Mouse (Mus musculus) lung, postnatal 36 days (tissue): ENCODE data around the gene Astl.

ENCODE experiments used
- DNase-seq: peaks from one replicate; pipeline ENCODE4 v3.0.0; 2022; ENCODE audit warnings: mixed read lengths

Astl gene

DNA sequence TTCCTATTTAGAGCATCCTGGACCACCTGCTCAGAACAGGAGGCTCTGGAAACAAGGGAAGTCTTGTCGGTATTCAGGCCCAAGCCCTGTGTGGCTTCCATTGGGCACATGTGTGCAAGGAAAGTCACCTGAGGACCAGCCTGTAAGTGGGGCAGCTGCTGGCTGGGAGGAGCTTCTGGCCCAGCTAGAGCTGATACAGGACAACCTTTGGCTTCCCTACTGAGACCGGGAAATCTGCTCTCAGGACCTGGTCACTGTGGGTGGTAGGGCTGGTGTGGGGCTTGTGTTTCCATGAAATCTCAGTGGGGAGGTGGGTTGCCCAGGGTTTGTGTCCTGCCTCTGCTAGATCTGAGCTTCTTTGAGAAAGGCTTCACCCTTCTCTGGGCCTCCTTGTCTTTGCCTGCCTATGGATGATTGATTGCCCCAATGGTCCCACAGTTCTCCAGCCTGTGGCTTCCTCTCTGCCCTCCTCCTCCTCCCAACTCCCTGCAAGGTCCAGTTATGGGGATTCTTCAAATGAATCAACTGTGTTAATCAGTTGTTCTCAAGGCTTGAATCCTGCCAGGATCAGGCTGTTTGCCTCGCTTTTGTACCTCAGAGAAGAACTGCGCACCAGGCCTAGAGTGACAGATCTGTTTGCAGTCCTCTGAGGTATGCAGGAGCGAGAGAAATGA lies 31.4 kb downstream of the Astl start:
- no peak for DNase-seq

DNA sequence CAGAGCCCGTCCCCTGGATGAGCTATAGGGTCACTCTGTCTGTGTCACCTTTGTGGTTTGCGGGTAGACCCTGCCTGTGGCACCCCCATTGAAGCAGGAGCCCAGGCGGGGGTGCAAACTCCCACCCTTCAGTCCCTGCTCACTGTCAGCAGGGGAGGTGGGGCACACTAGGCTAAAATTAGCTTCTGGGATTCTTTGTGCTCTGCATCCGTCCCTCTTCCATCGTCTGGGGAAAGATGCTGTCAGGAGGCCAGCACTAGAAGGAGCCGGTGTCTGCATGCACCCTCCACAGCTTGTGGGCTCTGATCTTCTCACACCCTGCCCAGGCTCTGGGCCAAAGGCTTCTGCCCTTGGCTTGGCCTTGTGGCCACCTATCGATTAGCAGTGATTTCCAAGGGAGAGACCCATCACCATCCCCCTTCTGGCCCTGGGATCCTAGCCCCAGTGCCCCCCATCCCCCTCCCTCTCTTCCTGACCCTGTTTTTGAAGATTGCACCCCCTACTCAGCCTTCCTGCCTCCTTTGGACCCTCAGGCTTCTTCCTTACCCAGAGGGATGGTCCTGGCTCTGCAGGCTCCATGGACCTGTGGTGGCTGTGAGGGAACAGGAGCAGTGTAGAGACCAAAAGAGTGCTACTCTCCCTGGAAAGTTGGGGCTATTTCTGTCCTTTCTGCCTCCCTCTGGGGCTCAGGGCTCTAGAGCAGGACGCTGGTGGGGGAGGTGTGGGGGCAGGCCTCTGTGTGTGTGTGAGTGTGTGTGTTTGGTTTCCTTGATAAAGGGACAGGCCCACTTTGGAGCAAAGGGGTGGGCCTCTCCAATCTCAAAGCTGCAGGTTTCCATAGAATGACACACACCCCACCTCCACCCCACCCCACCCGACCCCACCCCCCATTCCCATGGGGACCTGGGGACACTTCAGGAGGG lies 32.4 kb downstream of the Astl start:
- no peak for DNase-seq

DNA sequence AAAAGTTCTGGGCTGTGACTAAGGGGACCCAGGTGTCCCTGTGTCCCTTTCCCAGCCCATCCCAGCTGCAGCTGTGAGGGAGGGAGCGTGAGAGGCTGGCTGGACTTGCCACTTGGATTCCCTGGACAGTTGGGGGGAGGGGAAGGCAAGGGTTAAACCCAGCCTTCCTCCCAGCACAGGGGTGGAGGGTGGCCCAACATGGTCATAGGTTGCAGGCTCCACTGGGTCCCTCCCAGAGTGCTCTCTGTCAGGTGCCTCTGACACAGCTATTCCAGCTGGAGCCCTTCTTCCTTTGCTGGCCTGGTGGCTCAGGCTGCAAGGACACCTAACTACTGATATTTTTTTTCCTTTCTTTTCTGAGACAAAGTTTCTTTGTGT lies 33.0 kb downstream of the Astl start:
- DNase-seq, result no peak

DNA sequence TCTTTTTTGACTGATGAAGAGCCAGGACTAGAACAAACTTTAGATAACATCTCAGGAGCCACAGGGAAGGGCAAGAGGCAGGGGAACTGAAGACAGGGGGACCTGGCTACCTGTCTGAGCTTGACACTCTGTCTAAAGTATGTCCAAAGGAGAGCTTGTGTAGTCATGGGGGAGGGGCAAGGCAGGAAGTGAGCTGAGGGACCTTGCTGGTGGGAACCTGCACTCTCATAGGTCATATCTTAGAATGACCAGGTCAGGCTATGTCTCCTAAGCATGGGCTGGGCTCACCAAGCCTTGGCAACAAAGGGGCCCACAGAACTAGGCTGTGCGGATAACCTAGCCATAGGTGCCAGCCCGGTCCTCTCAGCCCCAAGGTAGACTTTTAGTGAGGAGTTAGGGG lies 33.6 kb downstream of the Astl start:
- DNase-seq, result no peak

DNA sequence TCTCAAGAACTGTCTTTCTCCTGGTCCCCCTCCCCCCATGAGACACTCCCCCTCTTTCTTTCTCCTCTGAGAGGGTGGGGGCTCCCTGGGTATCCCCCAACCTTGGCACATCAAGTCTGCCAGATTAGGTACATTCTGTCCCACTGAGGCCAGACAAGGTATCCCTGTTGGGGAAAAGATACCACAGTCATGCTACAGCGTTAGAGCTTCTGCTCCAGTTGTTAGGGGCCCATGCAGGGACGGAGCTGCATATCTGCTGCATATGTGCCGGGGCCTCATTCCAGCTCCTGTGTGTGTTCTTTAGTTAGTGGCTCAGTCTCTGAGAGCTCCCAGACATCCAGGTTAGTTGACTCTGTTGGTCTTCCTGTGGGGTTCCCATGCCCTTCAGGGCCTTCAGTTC lies 35.7 kb downstream of the Astl start:
- no peak for DNase-seq

- DNase-seq, result no peak
Observed at GRCm38 (mm10) chr2:127375087-127375486, 36.6 kb downstream of the Astl start.

- no peak for DNase-seq
Observed at GRCm38 (mm10) chr2:127375759-127376341, 37.4 kb downstream of the Astl start.

GRCm38 (mm10) chr2:127376423-127377051 lies 38.1 kb downstream of the Astl start:
- no peak for DNase-seq

- no peak for DNase-seq
Observed at GRCm38 (mm10) chr2:127377942-127378610, 39.6 kb downstream of the Astl start.

- no peak for DNase-seq
Observed at GRCm38 (mm10) chr2:127378611-127378990, 40.2 kb downstream of the Astl start.

DNA sequence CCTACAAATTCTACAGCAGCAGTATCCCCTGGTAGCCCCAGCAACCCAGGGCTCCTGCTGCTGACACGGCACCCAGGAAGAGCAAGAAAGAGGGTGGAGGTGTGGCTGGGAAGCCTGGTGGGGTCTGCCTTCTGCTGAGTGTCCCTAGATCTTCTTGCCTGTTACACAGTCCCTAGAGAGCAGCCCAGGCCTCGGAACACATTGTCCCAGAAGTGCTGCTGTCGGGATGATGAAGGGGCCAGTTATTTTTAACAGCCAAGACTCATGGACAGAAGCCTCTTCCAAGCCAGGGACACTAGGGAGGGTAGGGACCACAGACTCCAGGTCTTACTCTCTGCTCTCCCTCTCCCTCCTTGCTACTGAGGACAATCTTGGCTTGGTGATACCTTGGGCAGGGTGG lies 40.8 kb downstream of the Astl start:
- DNase-seq, result no peak

- DNase-seq, result no peak
Observed at GRCm38 (mm10) chr2:127383881-127384280, 45.4 kb downstream of the Astl start.

DNA sequence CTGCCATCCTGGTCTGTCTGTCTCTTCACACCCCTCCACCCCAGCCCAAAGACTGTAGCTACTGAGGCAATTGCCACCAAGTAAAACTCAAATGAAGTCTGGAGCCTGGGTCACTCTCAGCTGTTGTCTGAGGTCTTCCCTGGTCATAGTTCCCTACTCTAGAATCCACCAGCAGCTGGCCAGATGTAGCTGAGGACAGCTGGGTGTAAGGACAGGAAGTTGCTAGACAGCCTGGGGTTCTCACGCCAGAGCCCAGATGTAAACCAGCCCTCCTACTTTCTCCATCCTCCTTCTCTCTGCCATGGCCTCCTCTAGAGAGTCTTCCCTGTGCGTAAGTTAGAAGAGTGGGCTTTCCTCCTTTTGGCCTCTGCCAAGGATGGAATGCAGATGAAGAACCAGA lies 49.1 kb downstream of the Astl start:
- DNase-seq, result no peak

DNA sequence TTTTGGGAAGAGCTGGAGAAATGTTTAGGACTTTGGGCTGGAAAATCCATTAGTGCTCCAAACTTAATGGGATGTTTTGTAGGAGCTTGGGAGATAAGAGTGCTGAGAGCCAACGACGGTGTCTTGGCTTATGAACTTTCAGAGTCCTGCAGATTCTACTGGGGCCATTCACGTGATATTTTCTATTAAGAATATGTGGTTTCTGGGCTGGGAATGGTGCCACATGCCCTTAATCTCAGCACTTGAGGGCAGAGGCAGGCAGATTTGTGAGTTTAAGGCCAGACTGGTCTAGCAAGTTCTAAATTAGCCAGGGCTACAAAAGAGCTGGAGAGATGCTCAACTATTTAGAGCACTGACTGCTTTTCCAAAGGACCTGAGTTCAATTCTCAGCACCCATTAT lies 51.9 kb downstream of the Astl start:
- no peak for DNase-seq

- DNase-seq, result no peak
Observed at GRCm38 (mm10) chr2:127390846-127391245, 52.4 kb downstream of the Astl start.

DNA sequence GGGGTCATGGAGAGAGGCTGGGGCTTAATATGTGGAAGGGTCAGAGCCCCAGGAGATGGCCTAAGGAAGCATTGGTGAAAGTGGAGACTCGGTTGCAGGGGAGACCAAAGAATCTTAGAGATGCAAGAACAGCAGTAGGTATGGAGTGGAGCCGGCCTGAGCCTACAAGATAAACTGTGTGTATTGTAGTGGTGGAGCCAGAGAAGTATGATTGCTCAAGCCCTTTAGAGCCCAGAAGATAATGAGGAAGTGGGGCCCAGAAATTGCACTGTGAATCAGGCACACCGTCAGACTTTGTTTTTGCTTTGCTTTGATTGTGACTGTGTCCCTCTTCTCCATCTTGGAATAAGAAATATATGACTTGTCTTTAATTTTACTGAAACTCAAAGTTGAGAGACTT lies 52.9 kb downstream of the Astl start:
- no peak for DNase-seq

DNA sequence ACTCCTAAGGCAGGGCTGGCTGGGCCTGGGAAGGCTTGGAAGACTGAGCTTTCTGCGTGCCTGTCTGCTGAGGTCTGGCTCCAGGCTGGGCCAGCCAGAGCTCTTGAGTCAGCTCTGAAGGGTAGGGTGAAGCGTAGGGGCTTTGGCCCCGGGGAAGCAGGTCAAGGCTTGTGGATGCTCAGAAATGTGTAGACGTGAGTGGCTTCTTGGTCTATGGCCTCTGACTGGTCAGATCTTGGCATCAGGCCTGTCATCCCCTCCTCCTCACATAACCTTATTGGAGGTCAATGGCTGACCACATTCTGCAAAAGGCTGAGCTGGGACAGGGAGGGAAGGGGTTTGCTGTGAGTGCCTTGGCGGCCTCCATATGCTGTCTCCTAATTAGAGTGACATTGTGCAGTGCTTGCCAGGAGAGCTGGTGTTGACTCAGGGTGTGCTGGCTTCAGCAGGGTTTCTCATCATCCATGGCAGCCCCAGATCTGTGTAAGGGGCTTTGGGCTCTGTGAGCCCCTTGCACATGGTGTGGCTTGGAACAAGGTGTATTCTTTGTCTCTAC lies 56.2 kb downstream of the Astl start:
- DNase-seq, result no peak

GRCm38 (mm10) chr2:127398738-127399137 lies 60.3 kb downstream of the Astl start:
- DNase-seq, result no peak
